Mouse (Mus musculus) thymus, postnatal 25 days (tissue): ENCODE results near the gene Henmt1.
A peak's percentile ranks its signal among the peaks of the same experiment; 100 is the strongest.

Source experiments
- DNase-seq: peaks from one replicate; pipeline ENCODE4 v3.0.0; 2022

Henmt1 gene

DNA sequence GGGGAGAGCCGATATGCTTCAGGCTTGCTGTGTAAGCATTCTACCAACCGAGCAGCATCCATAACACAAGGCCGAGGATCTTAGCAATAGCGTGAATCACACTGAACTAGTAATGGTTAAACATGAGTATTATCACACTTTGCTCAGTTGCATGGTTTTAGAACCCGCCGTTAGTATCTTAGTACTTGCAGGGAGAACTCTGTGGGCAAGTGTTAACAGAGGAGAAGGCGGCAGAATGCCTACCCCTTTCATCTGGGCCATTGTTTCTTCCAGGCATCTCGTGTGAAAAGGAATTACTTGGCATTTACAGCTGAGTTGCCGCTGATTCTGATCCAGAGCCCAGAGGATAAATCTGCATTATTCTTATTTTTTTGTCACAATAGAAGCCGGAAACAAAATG, 1.3 kb downstream of the Henmt1 start:
- no peak for DNase-seq

DNA sequence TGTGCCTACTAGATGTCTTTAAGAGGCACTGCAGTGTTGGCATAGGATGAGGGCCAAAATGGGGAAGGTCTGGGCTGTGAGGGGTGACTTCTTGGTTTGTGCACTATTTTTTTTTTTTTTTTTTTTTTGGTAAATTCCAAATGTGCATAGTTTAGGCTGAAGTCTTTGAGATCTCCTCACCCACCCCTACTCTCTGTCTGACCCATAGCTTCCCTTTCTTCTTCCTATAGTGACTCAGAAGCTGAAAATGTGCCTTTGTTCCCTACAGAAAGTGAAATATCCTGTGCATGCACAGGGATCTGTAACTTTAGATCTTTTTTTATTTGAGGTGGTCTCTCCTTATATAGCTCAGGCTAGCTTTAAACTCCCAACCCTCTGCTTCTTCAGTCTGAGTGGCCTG, 18.3 kb downstream of the Henmt1 start:
- no peak for DNase-seq

DNA sequence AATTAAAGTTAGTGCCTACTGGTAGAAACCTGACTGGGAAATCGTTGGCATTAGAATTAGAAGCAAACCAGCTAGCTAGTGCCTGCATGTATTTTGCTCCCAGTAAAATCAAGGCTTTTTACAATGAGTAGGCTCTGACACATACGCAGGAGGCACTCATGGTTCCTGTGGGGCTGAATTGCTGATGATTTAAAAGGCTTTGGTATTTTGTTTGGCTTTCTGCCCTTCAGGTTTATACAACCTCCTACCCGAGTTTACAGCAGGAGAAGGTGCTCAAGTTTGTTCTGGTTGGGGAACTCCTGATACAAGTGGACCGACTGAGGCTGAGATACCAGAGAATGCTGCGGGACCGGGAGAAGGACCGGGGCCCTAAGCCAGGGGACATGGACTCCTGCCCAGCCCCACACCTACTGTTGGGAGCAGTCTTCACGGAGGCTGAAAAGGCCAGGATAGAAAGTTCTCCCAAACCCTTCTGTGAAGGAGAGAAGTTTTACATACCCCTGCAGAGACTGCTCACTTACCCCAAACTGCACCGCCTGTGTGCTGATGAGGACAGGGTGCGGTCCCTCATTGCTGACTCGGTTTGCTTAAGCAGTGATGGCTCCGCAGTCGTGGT, 20.1 kb downstream of the Henmt1 start:
- no peak for DNase-seq

DNA sequence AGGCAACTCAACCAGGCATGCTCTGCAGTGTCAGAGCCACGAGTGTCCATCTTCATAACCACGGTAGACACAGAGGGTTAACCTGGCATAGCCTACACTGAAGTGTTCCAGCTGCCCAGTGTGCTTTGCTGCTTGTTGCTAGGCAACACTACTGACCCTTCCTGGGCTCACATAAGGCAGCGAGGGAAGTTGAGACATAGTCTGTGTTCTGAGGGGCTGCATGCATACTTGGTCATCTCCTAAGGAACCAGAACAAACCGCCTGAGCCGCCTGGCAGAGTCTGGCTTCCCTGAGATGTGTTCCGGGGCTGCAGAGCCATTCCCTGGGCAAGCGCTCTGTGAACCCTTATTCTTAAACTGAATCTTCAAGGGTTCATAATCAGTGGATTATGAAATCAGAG, 21.6 kb downstream of the Henmt1 start:
- DNase-seq = no peak

DNA sequence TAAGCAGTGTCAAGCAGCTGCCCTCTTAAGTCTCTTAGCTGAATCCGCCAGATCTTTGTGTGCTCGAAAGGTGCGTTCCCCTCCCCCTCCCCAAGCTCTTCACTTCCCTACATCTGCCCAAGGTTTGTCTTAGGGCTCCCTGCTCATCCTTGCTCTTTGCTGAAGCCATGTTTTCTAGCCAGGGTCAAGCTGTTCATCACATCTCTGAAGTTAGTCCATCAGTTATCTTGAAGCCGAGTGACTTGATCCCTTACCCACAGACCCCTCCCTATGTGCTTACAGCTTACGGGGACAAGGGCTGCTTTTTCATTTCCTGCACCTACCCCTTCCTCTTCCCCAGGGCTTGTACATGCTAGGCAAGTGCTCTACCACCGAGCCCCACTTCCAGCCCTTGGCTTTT, 22.0 kb downstream of the Henmt1 start:
- peak; percentile 67 for DNase-seq

DNA sequence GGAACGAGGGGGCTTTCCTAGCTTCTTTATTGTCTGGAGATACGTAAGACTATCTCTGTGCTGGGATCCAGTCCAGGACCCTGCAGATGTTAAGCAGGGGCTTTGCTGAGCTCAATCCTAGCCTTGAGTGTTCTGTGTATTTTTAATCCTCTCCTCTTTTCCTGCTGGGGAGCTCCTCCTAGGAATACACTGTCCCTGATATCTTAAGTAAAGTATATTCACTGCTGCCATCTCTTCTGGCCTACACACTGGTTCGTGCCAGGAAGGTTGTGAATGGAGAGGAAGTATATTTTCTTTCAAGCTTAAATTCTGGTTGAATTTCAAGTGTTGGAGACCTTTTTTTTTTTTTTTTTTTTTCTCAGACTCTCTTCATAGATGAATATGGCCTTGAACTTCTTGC, 23.6 kb downstream of the Henmt1 start:
- DNase-seq = no peak

DNA sequence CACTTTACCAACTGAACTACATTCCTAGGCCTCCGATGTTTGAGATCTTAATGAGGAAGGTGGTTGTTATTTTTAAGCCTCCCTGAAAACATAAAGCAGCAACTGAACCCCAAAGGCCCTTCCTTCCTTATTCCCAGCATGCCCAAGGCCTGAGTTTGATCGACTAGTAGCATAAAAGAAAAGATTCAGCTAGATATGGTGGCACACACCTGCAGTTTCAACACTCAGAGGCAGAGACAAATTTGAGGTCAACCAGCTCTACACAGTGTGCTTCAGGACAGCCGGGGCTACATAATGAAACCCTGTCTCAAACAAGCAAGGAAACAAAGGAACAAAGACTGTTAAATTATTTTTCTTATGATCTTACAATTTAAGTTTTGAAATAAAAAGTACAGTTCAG, 24.1 kb downstream of the Henmt1 start:
- DNase-seq = peak; percentile 44

DNA sequence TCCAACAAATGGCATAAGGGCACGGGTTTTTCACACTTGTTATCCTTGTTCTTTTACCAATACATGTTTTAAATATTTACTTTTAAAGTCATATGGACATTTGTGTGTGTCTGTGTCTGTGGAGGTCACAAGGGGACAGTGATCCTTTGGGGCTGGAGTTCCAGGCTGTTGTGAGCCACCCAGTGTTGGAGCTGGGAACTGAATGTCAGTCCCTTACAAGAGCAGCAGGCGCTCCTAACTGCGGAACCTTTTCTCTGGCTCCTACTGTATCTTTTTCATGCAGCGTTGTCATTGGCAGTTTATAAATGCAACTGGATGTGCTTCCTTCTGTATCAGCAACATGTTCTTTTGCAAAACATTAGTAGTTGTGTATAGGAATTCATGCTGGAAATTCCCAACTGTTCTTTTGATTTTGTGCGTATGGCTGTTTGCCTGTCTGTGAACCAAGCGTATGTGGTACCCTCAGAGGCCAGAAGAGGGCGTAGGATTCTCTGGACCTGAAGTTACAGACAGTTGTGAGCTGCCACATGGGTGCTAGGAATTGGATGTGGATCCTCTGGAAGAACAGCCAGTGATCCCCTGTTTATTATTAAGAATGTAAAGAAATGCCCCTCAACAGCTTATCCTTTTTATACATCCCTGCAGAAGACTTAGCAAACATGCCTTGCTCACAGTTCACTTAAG, 24.8 kb downstream of the Henmt1 start:
- DNase-seq = peak; percentile 45

DNA sequence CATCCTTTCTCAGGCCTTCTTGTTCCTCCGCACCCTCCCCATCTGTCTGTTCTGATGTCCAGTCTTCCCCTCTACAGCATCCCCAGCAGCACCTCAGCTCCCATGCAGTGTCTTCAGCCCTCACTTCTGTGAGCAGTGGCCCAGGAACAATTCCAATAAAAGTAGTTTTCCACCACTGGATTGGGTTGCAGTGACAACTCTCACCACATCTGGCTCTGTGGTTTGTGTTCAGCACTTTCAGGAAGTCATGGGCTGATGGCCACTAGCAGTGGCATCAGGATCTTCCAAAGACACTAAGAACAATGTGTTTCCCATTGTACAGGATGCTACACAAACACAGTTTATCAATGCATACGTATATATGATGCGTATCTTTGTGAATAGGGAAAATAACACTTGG, 26.4 kb downstream of the Henmt1 start:
- DNase-seq = no peak

DNA sequence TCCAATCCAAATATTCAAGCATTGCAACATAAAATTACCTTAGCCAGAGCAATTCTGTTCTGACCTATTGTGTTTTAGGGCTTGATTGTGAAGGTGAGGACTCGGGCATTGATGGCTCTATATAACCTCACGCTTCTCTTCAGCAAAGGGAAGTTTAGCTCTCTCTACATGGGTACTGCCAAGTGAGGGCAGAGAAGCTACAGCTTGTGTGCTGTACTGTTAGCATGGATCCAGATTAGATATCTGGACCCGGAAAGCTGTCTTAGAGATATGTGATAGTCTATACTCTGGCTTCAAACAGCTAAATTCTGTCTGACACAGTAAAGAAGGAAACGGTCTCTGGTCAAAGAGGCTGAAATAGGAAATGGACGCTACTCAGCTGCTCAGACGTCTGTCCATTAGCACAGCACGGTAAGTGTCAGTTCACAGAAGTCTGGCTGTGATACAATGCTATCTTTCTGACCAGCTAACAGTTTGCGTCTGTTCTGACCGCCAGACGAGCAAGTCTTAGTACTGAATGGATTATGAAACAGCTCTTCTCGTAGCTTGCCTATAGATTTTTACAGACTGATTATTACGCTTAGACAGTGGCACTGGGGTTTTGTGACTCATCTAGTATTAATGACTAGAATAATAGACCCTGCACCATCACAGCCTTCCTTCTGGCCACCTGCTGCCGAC, 34.4 kb downstream of the Henmt1 start:
- DNase-seq = no peak

DNA sequence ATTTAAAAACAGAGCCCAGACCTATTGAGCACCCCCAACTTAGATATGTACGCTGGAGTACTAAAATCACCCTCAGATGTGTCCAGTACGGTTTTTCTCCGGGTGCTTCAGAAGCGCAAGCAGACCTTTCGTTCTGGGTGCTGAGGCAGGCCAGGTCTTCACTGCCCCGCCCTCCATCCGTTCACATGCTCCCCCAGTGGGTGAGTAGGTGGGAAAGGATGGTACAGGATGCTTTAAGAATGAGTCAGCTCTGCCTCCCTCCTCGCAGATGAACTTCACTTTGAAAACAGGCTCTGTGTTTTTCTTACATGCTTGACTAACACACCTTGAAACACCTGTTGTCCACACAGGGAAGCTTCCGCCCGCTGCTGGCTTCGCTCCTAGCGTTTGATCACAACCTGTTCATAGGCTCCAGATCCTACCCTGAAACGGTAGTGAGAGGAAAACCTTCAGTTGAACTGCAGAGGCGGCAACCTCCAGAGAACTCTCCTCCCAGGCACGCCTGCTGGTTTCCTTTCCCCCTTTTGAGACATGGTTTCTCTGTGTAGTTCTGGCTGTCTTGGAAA, 35.3 kb downstream of the Henmt1 start:
- DNase-seq = no peak

DNA sequence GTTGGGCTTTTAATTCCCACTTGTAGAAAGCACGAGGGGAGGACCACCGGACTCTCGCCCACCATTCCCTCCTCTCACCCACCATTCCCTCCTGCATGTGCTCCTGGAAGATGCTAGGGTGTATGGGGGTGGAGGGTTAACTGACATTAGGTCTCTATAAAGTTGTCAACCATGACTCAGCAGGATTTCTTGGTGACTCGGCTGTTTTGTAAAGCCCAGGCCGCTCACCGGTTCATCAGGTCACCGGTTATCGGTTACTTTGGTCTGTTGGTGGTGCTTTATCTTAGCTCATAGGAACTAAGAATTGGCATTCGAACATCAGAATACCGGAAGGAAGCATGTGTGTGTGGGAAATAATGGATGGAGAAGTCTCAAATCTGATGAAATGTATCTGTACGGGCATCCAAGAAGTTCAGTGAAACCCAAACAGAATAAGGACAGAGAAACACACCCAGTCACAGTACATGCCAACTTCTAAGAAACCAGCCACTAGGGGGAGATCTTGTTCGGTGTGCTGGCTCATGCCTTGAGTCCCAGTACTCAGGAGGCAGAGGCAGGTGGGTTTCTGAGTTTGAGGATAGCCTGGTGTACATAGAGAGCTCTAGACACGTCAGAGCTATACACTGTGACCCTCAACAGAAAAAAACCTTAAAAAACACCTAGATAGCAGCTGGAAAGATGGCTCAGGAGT, 37.8 kb downstream of the Henmt1 start:
- DNase-seq = no peak

DNA sequence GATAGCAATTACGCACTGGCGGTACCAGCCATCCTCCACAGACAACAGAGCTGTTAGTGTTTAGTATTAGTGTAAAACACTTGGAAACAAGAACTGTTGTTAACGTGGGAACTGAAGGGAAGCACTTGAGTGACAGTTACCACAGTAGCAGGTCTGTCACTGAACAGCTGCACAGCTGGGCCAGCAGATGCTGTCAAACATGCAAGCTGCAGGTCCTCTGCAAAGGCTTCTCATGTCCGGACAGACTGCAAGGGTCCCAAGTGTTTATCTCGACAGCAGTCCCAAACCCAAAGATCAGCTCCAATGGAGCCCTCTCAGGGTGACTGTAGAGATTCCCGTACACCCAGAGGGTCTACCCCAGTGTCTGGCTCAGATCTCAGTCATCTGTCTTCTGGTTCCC, 42.3 kb downstream of the Henmt1 start:
- DNase-seq = peak; percentile 49

DNA sequence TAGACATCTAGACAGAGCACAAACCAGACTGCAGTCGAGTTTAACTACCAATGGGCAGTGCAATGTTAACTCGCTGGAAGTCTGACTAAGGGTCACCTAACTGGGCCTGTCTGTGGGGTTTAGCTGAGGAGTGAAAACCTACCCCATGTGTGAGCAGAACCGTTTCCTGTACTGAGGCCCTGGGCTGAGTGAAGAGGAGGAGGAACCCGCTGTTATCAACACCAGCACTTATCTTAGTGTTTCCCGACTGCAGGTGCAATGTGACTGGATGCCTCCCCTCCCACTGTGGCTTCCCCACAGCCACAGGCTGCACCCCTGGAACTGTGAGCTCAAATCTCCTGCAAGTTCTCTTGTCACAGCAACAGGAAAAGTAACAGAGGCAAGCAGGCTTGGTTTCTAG, 44.3 kb downstream of the Henmt1 start:
- DNase-seq = peak; percentile 51

DNA sequence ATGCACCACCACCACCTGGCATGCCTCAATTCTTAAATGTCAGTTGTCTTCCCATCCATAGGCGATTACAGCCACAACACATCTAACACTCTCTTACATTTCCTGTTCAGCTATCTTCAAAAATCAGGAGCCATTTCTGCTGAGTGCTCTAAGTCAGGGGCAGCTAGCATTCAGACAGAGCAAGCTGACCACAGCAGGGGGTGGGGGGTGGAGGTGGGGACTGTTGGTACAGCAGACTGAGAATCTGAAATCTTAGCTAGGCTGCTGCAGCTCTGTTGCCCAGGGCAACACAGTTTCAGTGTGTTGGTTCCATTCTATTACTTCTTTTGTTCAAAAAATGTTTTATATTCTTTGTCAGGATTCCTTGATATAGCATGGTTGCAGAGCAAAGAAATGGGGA, 46.9 kb downstream of the Henmt1 start:
- DNase-seq = no peak

DNA sequence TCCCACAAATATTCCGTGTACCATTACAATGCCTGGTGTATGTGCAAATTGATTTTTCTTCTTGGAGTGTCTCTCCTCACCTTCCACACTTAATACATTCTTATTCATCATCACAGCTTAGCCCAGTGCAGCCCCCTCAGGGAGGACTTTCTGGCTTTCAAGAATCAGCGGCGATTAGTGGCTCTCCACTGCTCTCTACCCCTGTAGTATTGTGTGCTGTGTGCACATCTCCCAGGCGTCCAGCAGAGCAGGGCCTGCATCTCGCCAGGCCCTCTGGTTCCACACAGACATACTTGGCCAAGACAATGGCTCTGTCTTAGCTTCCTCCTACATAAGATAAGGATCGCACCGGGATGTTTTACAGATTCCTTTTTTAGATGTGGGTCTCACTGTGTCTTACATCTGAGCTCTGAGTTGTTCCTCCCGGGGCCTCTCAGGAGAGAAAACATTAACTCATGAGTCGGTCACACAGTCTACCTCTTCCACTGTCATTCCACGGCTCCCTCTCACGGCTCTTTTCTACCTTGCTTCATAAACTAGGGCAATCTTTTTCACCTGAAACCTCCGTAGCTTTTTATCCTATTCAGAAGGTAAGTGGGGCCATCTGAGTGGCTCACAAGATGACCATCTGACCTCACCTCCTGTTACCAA, 47.5 kb downstream of the Henmt1 start:
- no peak for DNase-seq

DNA sequence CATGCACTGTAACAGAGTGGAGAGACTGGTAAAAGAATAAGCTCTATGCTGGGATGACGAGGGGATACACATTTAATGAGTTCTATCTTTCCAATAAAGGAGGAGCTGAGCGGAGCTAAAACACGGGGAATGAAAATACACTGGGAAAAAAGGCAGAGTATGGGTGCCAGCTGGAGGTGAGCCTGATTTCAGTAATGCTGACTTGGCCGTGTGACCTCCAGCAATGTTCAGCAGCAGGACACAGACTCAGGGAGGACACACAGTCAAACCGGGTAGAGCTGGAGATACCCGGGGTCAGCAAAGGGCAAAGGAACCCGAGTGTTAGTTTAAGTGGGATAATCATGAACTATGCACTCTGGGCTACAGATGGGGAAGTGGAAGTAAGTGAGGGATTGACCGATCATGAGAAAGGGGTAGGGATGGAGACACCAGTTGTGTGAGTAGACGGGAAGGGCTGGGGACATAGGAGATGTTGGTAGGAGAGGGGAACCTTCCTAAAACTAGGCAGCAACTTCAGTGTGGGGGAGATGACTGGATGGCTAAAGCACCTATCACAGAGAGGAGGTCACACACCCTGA, 50.4 kb downstream of the Henmt1 start:
- no peak for DNase-seq

DNA sequence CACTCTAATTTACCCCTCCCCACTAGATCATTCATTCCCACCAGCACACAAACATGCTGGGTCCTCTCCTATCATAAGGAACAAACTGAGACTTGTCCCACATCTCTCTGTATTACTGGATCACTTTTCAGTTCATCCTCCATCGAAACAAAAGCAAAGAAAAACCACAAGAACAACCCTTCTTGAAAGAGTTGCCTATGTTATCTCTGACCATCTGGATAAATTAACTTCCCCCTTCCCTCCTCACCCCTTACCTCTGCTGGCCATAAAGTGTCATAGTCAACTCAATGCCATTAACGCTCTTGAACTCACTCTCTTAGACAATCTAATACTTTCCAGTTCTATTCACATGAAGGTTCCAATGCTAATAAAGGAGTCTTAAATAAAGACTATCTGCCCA, 54.8 kb downstream of the Henmt1 start:
- DNase-seq = no peak

DNA sequence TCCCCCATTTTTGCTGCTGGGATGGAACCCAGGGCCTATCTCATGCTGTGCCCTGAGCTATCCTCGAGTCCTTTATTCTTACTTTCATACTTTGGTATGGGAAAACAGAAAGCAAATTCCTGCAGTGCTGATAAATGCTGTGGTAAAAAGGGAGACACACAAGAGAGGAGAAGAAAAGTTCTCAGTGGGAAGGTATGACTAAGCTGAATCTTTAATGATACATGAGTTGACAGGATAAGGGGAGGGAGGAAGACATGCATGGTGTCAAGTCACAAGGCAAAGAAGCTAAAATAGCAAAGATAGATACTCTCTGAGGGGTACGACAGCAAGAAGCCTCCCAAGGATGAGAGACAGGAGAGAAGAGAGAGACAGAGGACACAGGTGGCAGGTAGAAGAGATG, 55.7 kb downstream of the Henmt1 start:
- no peak for DNase-seq

DNA sequence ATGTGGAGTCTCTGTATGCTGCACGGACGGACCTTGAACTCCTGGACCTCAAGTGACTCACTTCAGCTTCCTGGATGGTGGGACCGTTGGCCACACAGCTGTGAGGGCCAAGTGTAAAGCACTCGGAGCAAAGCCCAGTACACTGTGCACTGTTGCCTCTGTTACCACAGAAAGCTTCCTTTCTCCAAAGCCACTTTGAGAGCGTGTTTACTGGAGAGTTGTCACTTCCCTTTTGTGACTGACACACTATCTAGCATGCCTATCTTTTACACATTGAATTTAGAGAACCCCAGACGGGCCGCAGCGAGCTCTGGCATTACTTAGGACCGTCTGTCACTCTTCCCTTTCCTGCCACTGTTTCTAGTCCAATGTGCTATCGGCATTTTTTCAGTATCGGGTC, 57.6 kb downstream of the Henmt1 start:
- DNase-seq = peak; percentile 11

DNA sequence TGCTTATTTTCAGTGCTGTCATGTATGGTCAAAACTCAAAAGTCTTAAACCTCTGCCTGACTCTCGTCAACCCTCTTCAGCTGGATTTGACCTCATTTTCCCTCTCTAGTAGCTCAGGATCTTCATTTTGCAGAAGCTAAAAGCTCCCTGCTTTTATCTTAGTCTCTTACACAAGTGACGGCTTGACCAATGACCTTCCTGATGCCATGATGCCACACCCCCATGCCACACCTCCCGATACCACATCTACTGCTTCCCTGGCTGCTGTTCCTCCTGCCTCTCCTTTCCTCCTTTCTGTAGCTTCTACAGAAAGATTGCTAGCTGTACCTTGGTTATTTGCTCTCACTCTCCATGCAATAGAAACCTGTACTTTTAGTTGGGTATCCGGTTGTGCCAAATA, 58.1 kb downstream of the Henmt1 start:
- DNase-seq = no peak

DNA sequence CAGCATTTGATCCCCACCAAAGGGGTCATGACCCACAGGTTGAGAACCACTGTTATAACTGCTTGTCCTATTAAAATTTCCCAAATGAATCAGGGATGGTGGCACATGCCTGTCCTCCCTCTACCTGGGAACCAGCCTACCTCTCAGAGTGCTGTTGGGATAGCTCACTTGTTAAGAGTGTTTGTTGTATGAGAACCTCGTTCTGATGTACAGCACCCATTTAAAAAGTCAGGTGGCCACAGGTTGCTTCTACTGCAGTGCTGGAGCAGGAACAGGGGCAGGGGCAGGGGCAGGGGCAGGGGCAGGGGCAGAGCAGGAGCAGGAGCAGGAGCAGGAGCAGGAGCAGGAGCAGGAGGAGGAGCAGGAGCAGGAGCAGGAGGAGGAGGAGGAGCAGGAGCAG, 59.5 kb downstream of the Henmt1 start:
- no peak for DNase-seq

DNA sequence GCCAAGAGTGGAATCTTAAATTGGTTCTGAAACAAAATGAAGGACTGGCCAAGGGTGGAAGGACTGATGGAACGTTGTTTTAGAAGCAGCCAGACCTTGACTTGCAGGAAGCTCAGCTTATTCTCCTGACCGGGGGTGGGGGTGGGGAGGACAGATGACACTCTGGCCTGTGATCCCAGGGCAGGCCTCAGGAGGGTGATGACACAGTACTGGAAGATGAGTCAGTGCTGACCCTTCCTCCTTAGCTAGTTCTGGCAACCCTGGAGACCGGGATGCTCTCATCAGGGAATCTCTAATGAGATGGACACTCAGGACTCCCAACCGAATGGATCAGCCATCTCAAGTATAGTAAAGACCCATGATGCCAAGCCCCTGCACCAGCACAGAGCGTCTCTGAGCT, 66.1 kb downstream of the Henmt1 start:
- DNase-seq = no peak
